Mouse (Mus musculus) ES-E14 (cell line): ENCODE data around the gene Ephx1.

Experiments used
- HCFC1 ChIP-seq: IDR thresholded peaks from 2 replicates; pipeline ENCODE4 v1.6.1; 2012; ENCODE audit warnings: low read length, inconsistent platforms, borderline replicate concordance; ENCODE audit not compliant: insufficient read depth
- MAFK ChIP-seq: IDR thresholded peaks from 2 replicates; pipeline ENCODE4 v1.6.1; 2014; ENCODE audit warnings: mild to moderate bottlenecking, low read depth, low read length, inconsistent platforms; ENCODE audit not compliant: insufficient read depth
- ZC3H11A ChIP-seq: IDR thresholded peaks from 2 replicates; pipeline ENCODE4 v1.6.1; 2012; ENCODE audit warnings: low read depth, mild to moderate bottlenecking, inconsistent platforms, low read length, borderline replicate concordance
- ZNF384 ChIP-seq: IDR thresholded peaks from 2 replicates; pipeline ENCODE4 v1.6.1; 2012; ENCODE audit warnings: low read depth, low read length, inconsistent platforms

DNA sequence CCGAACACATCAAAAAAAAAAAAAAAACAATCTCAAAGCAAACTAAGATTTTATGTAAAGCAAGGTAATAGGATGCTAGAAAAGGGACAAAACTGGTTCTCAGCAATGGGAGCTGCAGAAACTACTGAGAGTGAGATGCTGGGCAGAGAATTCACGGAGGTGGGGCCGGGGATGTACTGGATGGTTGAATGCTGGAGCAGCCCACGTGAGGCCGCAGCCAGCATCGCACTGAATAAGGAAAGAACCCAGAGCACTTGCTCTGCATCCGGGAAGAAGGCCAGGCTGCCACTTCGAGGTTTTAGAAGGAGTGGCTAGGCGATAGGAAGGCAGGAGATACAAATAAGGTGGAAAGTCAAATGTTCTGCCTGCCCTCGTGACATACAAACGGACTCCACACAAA, 49.0 kb upstream of the Ephx1 start:
- no peak for TF ChIP-seq HCFC1
- no peak for TF ChIP-seq ZNF384
- no peak for TF ChIP-seq ZC3H11A
- TF ChIP-seq MAFK: no peak
